Mouse (Mus musculus): ENCODE measurements around the gene Meis1.

Gene Meis1

DNA sequence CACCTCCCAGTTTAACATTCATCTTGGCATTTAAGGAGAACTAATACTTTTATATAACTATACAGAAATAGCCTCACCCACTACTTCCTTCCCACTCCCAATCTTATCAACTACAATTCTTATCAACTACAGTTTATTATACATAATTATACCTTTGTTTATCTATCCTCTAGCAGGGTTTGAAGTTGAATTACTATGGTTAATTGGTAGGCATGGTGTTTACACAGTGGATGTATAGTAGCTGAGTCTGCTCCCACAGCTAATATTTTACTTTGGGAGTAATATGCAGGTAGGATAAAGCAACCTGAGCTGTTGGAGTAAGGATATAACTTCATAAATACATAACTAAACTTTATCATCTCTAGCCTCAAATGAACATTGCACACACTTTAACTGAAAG is 188.7 kb downstream of the Meis1 start:
- no peak for DNase-seq (ENCODE audit: low spot score in 2 of 2)

Data from spleen, postnatal 10 days (tissue).